Mouse (Mus musculus): ENCODE results near the gene Fbxo2. TPM values are rescaled to one million over a fixed set of nuclear protein-coding genes. Genes with fewer than 3 reads are reported as not detected.

Fbxo2 gene
- polyA plus RNA-seq, 1 experiment from 2014 or later = 1.0 TPM

- Histone ChIP-seq H3K9me3 (ENCODE audit: control insufficient read depth, low read length) (no peaks in the 10 kb centered on the region), H3K4me3 (ENCODE audit: low read depth, low read length) (peak overlapping the region; percentile 23), H3K27ac (replicated peaks; ENCODE audit: low read depth, low read length) (no peak overlapping the region), H3K27me3 (ENCODE audit: control insufficient read depth, insufficient read depth, low read length) (peaks cover 68% of the 10 kb centered on the region), H3K9ac (ENCODE audit: low read length) (no peak overlapping the region), H3K36me3 (ENCODE audit: control insufficient read depth, insufficient read depth, low read length) (no peaks in the 10 kb centered on the region), H3K4me2 (ENCODE audit: low read depth, severe bottlenecking) (peak overlapping the region; percentile 45), H3K4me1 (ENCODE audit: control insufficient read depth, insufficient read depth, low read length) (peaks cover 12% of the 10 kb centered on the region)
- ATAC-seq (ENCODE audit: insufficient number of reproducible peaks, low FRiP score, low TSS enrichment, low read depth) = 0 out of 2 replicates have a peak, but pooled peaks have one; percentile 1
- DNase-seq (ENCODE audit: low spot score) = peak; percentile 81
- under 1% methylated on average over 28 of the region's 29 CpGs for WGBS
These were observed 3.6 kb downstream of the Fbxo2 start for GRCm38 (mm10) chr4:148164002-148164439.

- H3K27me3 ChIP-seq (ENCODE audit: control insufficient read depth, insufficient read depth, low read length) = peaks cover 70% of the 10 kb centered on the region
- peak overlapping the region; percentile 45; the same call in 1 of the 2 replicates for H3K4me2 ChIP-seq (ENCODE audit: low read depth, severe bottlenecking)
- H3K36me3 ChIP-seq (ENCODE audit: control insufficient read depth, insufficient read depth, low read length) = no peaks in the 10 kb centered on the region
- peak; percentile 36 for DNase-seq (ENCODE audit: low spot score)
- ATAC-seq (ENCODE audit: insufficient number of reproducible peaks, low FRiP score, low TSS enrichment, low read depth) = no peak
- no peak overlapping the region for H3K9ac ChIP-seq (ENCODE audit: low read length)
- peak overlapping the region; percentile 23 for H3K4me3 ChIP-seq (ENCODE audit: low read depth, low read length)
- 2% methylated on average over 16 of the region's 16 CpGs for WGBS
- H3K9me3 ChIP-seq (ENCODE audit: control insufficient read depth, low read length) = no peaks in the 10 kb centered on the region
- H3K4me1 ChIP-seq (ENCODE audit: control insufficient read depth, insufficient read depth, low read length) = peaks cover 12% of the 10 kb centered on the region
- H3K27ac ChIP-seq (replicated peaks; ENCODE audit: low read depth, low read length) = no peak overlapping the region
These were observed 4.0 kb downstream of the Fbxo2 start for GRCm38 (mm10) chr4:148164461-148164860.

GRCm38 (mm10) chr4:148165551-148165950, 5.1 kb downstream of the Fbxo2 start:
- Histone ChIP-seq H3K27me3 (ENCODE audit: control insufficient read depth, insufficient read depth, low read length) (peaks cover 75% of the 10 kb centered on the region), H3K4me3 (ENCODE audit: low read depth, low read length) (0 out of 2 replicates have a peak overlapping the region, but pooled peaks have one; percentile 0), H3K9ac (ENCODE audit: low read length) (no peak overlapping the region), H3K36me3 (ENCODE audit: control insufficient read depth, insufficient read depth, low read length) (no peaks in the 10 kb centered on the region), H3K4me1 (ENCODE audit: control insufficient read depth, insufficient read depth, low read length) (peaks cover 9% of the 10 kb centered on the region), H3K9me3 (ENCODE audit: control insufficient read depth, low read length) (no peaks in the 10 kb centered on the region), H3K4me2 (ENCODE audit: low read depth, severe bottlenecking) (no peak overlapping the region), H3K27ac (replicated peaks; ENCODE audit: low read depth, low read length) (no peak overlapping the region)
- DNase-seq (ENCODE audit: low spot score) (no peak), ATAC-seq (ENCODE audit: insufficient number of reproducible peaks, low FRiP score, low TSS enrichment, low read depth) (no peak)
- WGBS = 7% methylated on average over 17 of the region's 17 CpGs

- WGBS = 6% methylated on average over 10 of the region's 10 CpGs
- Histone ChIP-seq H3K4me1 (ENCODE audit: control insufficient read depth, insufficient read depth, low read length) (peaks cover 6% of the 10 kb centered on the region), H3K9ac (ENCODE audit: low read length) (no peak overlapping the region), H3K4me3 (ENCODE audit: low read depth, low read length) (no peak overlapping the region; the same call in 1 of the 2 replicates), H3K27ac (replicated peaks; ENCODE audit: low read depth, low read length) (no peak overlapping the region), H3K4me2 (ENCODE audit: low read depth, severe bottlenecking) (peak overlapping the region; percentile 15; the same call in 1 of the 2 replicates), H3K9me3 (ENCODE audit: control insufficient read depth, low read length) (no peaks in the 10 kb centered on the region), H3K27me3 (ENCODE audit: control insufficient read depth, insufficient read depth, low read length) (peaks cover 66% of the 10 kb centered on the region), H3K36me3 (ENCODE audit: control insufficient read depth, insufficient read depth, low read length) (no peaks in the 10 kb centered on the region)
- ATAC-seq (ENCODE audit: insufficient number of reproducible peaks, low FRiP score, low TSS enrichment, low read depth) (no peak), DNase-seq (ENCODE audit: low spot score) (peak; percentile 44)
These were observed 6.0 kb downstream of the Fbxo2 start for GRCm38 (mm10) chr4:148166431-148166830.

GRCm38 (mm10) chr4:148166986-148167385, 6.6 kb downstream of the Fbxo2 start:
- ATAC-seq (ENCODE audit: insufficient number of reproducible peaks, low FRiP score, low TSS enrichment, low read depth) = no peak

GRCm38 (mm10) chr4:148168287-148168686, 7.9 kb downstream of the Fbxo2 start:
- DNase-seq (ENCODE audit: low spot score) = peak; percentile 80
- peaks cover 62% of the 10 kb centered on the region for H3K27me3 ChIP-seq (ENCODE audit: control insufficient read depth, insufficient read depth, low read length)
- ATAC-seq (ENCODE audit: insufficient number of reproducible peaks, low FRiP score, low TSS enrichment, low read depth) = no peak
- H3K4me2 ChIP-seq (ENCODE audit: low read depth, severe bottlenecking) = no peak overlapping the region
- H3K9ac ChIP-seq (ENCODE audit: low read length) = no peak overlapping the region
- 28% methylated on average over 7 of the region's 7 CpGs for WGBS
- H3K27ac ChIP-seq (replicated peaks; ENCODE audit: low read depth, low read length) = no peak overlapping the region
- peaks cover 6% of the 10 kb centered on the region for H3K4me1 ChIP-seq (ENCODE audit: control insufficient read depth, insufficient read depth, low read length)
- no peak overlapping the region for H3K4me3 ChIP-seq (ENCODE audit: low read depth, low read length)
- H3K9me3 ChIP-seq (ENCODE audit: control insufficient read depth, low read length) = no peaks in the 10 kb centered on the region
- no peaks in the 10 kb centered on the region for H3K36me3 ChIP-seq (ENCODE audit: control insufficient read depth, insufficient read depth, low read length)

More at GRCm38 (mm10) chr4:148166986-148167385, 6.6 kb downstream of the Fbxo2 start:
- Histone ChIP-seq H3K4me2 (ENCODE audit: low read depth, severe bottlenecking) (0 out of 2 replicates have a peak overlapping the region, but pooled peaks have one; percentile 15), H3K27me3 (ENCODE audit: control insufficient read depth, insufficient read depth, low read length) (peaks cover 64% of the 10 kb centered on the region), H3K27ac (replicated peaks; ENCODE audit: low read depth, low read length) (no peak overlapping the region), H3K9me3 (ENCODE audit: control insufficient read depth, low read length) (no peaks in the 10 kb centered on the region), H3K4me1 (ENCODE audit: control insufficient read depth, insufficient read depth, low read length) (peaks cover 6% of the 10 kb centered on the region), H3K36me3 (ENCODE audit: control insufficient read depth, insufficient read depth, low read length) (no peaks in the 10 kb centered on the region), H3K9ac (ENCODE audit: low read length) (no peak overlapping the region), H3K4me3 (ENCODE audit: low read depth, low read length) (no peak overlapping the region; the same call in 1 of the 2 replicates)
- WGBS = 21% methylated on average over 4 of the region's 4 CpGs
- DNase-seq (ENCODE audit: low spot score) = peak; percentile 78

GRCm38 (mm10) chr4:148169586-148169985, 9.2 kb downstream of the Fbxo2 start:
- DNase-seq (ENCODE audit: low spot score) (no peak), ATAC-seq (ENCODE audit: insufficient number of reproducible peaks, low FRiP score, low TSS enrichment, low read depth) (no peak)
- no peaks in the 10 kb centered on the region; the same call in 1 of the 2 replicates for H3K4me1 ChIP-seq (ENCODE audit: control insufficient read depth, insufficient read depth, low read length)
- H3K4me2 ChIP-seq (ENCODE audit: low read depth, severe bottlenecking) = no peak overlapping the region
- H3K27ac ChIP-seq (replicated peaks; ENCODE audit: low read depth, low read length) = no peak overlapping the region
- 25% methylated on average over 15 of the region's 15 CpGs for WGBS
- no peak overlapping the region for H3K4me3 ChIP-seq (ENCODE audit: low read depth, low read length)
- no peaks in the 10 kb centered on the region for H3K36me3 ChIP-seq (ENCODE audit: control insufficient read depth, insufficient read depth, low read length)
- H3K9me3 ChIP-seq (ENCODE audit: control insufficient read depth, low read length) = no peaks in the 10 kb centered on the region
- no peak overlapping the region for H3K9ac ChIP-seq (ENCODE audit: low read length)
- peaks cover 64% of the 10 kb centered on the region for H3K27me3 ChIP-seq (ENCODE audit: control insufficient read depth, insufficient read depth, low read length)

GRCm38 (mm10) chr4:148170842-148171241, 10.4 kb downstream of the Fbxo2 start:
- no peak overlapping the region for H3K9ac ChIP-seq (ENCODE audit: low read length)
- ATAC-seq (ENCODE audit: insufficient number of reproducible peaks, low FRiP score, low TSS enrichment, low read depth) = no peak
- H3K4me2 ChIP-seq (ENCODE audit: low read depth, severe bottlenecking) = no peak overlapping the region
- H3K4me3 ChIP-seq (ENCODE audit: low read depth, low read length) = no peak overlapping the region
- peaks cover 64% of the 10 kb centered on the region for H3K27me3 ChIP-seq (ENCODE audit: control insufficient read depth, insufficient read depth, low read length)
- DNase-seq (ENCODE audit: low spot score) = peak; percentile 73
- 0% methylated on average over 2 of the region's 2 CpGs for WGBS
- H3K27ac ChIP-seq (replicated peaks; ENCODE audit: low read depth, low read length) = no peak overlapping the region
- no peaks in the 10 kb centered on the region for H3K36me3 ChIP-seq (ENCODE audit: control insufficient read depth, insufficient read depth, low read length)
- no peaks in the 10 kb centered on the region for H3K9me3 ChIP-seq (ENCODE audit: control insufficient read depth, low read length)
- no peaks in the 10 kb centered on the region for H3K4me1 ChIP-seq (ENCODE audit: control insufficient read depth, insufficient read depth, low read length)

GRCm38 (mm10) chr4:148171261-148171660, 10.8 kb downstream of the Fbxo2 start:
- DNase-seq (ENCODE audit: low spot score) = no peak
- 59% methylated on average over 3 of the region's 3 CpGs for WGBS

More at GRCm38 (mm10) chr4:148171261-148171660, 10.8 kb downstream of the Fbxo2 start:
- Histone ChIP-seq H3K27me3 (ENCODE audit: control insufficient read depth, insufficient read depth, low read length) (peaks cover 60% of the 10 kb centered on the region), H3K4me1 (ENCODE audit: control insufficient read depth, insufficient read depth, low read length) (no peaks in the 10 kb centered on the region), H3K36me3 (ENCODE audit: control insufficient read depth, insufficient read depth, low read length) (no peaks in the 10 kb centered on the region), H3K4me2 (ENCODE audit: low read depth, severe bottlenecking) (no peak overlapping the region), H3K4me3 (ENCODE audit: low read depth, low read length) (no peak overlapping the region), H3K9me3 (ENCODE audit: control insufficient read depth, low read length) (no peaks in the 10 kb centered on the region), H3K9ac (ENCODE audit: low read length) (no peak overlapping the region), H3K27ac (replicated peaks; ENCODE audit: low read depth, low read length) (no peak overlapping the region)
- ATAC-seq (ENCODE audit: insufficient number of reproducible peaks, low FRiP score, low TSS enrichment, low read depth) = no peak

All from limb, embryonic 11.5 days (tissue).